Comparison of ENCODE assay signal across 24 mouse cellular contexts in the genomic region with DNA sequence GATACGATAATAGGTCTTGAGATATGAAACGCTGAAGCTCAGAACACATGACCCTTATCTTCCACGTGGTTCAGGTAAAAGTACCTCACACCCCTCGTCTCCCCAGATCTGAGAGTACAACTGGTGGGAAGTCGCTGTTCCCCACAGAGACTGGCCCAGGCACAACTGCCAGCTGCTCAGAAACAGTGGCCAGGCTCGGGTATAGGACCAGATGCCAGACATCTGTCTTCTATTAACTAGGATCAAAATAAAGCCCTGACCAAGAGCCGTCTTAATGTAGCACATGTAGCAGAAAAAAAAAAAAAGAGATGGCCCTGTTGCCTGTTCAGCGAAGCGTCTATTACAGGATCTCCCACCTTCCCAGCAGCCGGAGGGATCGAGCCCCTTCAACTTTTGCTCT. TPM values are rescaled to one million over a fixed set of nuclear protein-coding genes. Genes with fewer than 3 reads are reported as not detected.
DNase-seq lines count a peak whose midpoint lies in the region; TF ChIP-seq lines count a peak whose summit lies in the region.
"Had no signal": no experiment of that assay in that cellular context is flagged by ENCODE, and none has a peak within 500 bp of the region (broad histone marks: within the 10 kb centered on the region; RNA-seq: fewer than 3 reads in every experiment).

No protein-coding gene starts in this region.

- TF ChIP-seq POLR2A in kidney, adult 2 months (IDR thresholded peaks at IDR 0.05; ENCODE audit: low read depth, low read length) = no peak

- no peaks in the 10 kb centered on the region for H3K36me3 ChIP-seq in kidney, adult 2 months (ENCODE audit: control insufficient read depth, insufficient read depth, low read length)
- 0 out of 2 replicates have a peak, but pooled peaks cover 9% of the 10 kb centered on the region for H3K36me3 ChIP-seq in hindbrain, embryonic 10.5 days
- H3K36me3 ChIP-seq: embryonic facial prominence, embryonic 12.5 days; forebrain, embryonic 12.5 days; heart, embryonic 12.5 days; hindbrain, embryonic 12.5 days had no signal

- 69% methylated on average over 11 of the region's 11 CpGs for WGBS in kidney, adult 2 months
- 82% methylated on average over 11 of the region's 11 CpGs for WGBS in hindbrain, embryonic 10.5 days

- no peaks in the 10 kb centered on the region for H3K27me3 ChIP-seq in kidney, adult 2 months (replicated peaks; ENCODE audit: control insufficient read depth, insufficient read depth, low read length)
- H3K27me3 ChIP-seq in hindbrain, embryonic 10.5 days (ENCODE audit: insufficient read depth, poor library complexity, severe bottlenecking) = no peaks in the 10 kb centered on the region
- H3K27me3 ChIP-seq: embryonic facial prominence, embryonic 12.5 days; forebrain, embryonic 12.5 days; heart, embryonic 12.5 days; hindbrain, embryonic 12.5 days had no signal

- H3K4me1 ChIP-seq in kidney, adult 2 months (ENCODE audit: control insufficient read depth, insufficient read depth, low read length) = no peaks in the 10 kb centered on the region
- no peaks in the 10 kb centered on the region for H3K4me1 ChIP-seq in hindbrain, embryonic 10.5 days (replicated peaks)
- H3K4me1 ChIP-seq: embryonic facial prominence, embryonic 12.5 days; forebrain, embryonic 12.5 days; heart, embryonic 12.5 days; hindbrain, embryonic 12.5 days had no signal

- H3K4me3 ChIP-seq in kidney, adult 2 months (ENCODE audit: insufficient read depth, low read depth, low read length) = no peak overlapping the region
- H3K4me3 ChIP-seq in hindbrain, embryonic 10.5 days = no peak overlapping the region
- H3K4me3 ChIP-seq: embryonic facial prominence, embryonic 12.5 days; forebrain, embryonic 12.5 days; heart, embryonic 12.5 days; hindbrain, embryonic 12.5 days had no signal

- no peaks in the 10 kb centered on the region for H3K9me3 ChIP-seq in hindbrain, embryonic 10.5 days
- H3K9me3 ChIP-seq: embryonic facial prominence, embryonic 12.5 days; forebrain, embryonic 12.5 days; heart, embryonic 12.5 days; hindbrain, embryonic 12.5 days had no signal

- intact Hi-C loops in left cerebral cortex, postnatal 10 days (cut with DNase I) = no loop called here

- peak; percentile 17 for DNase-seq in kidney, adult 2 months
- no peak for DNase-seq in kidney, postnatal 10 days
- DNase-seq in MN1 (ENCODE audit: low spot score) (peak; percentile 52), NIH3T3 (ENCODE audit: low read depth) (peak; percentile 41)
- DNase-seq in forelimb bud, embryonic 11.5 days (ENCODE audit: low read depth, low spot score) = peak; percentile 60
- DNase-seq in hindbrain, embryonic 10.5 days (ENCODE audit: low spot score) = no peak
- no peak for DNase-seq in layer of hippocampus, postnatal 25 days (ENCODE audit: extremely low spot score in 1 of 2, low spot score in 1 of 2)
- no peak for DNase-seq in left cerebral cortex, postnatal 10 days (ENCODE audit: extremely low spot score in 1 of 2, low spot score in 2 of 2)
- DNase-seq: adrenal gland, postnatal 14 days; cerebellum, adult 18-20 months; cerebellum, adult 9-11 months; gastrocnemius, postnatal 14 days had no signal

- H3K27ac ChIP-seq in kidney, adult 2 months (ENCODE audit: insufficient read depth, low read depth, low read length) = no peak overlapping the region
- H3K27ac ChIP-seq in hindbrain, embryonic 10.5 days = no peak overlapping the region
- H3K27ac ChIP-seq: embryonic facial prominence, embryonic 12.5 days; forebrain, embryonic 12.5 days; hindbrain, embryonic 12.5 days had no signal

- no peak for TF ChIP-seq CTCF in kidney, adult 2 months (conservative IDR thresholded peaks at IDR 0.05; ENCODE audit: insufficient read depth, insufficient read length, low read depth, low read length)

RNA-seq across cellular contexts. Expression of gene Btf3, which starts 8.2 kb away (rescaled TPM):
- 153 and 173 TPM in 2 replicates for polyA plus RNA-seq in kidney, adult 2 months (2012; rRNA removed)
- polyA plus RNA-seq in hindbrain, embryonic 10.5 days (2016; fragmentation: Nextera tagmentation; extraction: Ambion mirVana) = 664 and 711 TPM in 2 replicates
- total RNA-seq in layer of hippocampus, postnatal 25 days (2021) = 100 to 1,000 TPM; 196 to 221 TPM
- 100 to 1,000 TPM; 219 to 230 TPM for total RNA-seq in left cerebral cortex, postnatal 10 days (2021)

RNA-seq across cellular contexts. Expression of gene Foxd1, which starts 29.0 kb away (rescaled TPM):
- polyA plus RNA-seq in kidney, adult 2 months (2012; rRNA removed) = 0.91 and 1.1 TPM in 2 replicates
- 3.9 TPM in 2 replicates for polyA plus RNA-seq in hindbrain, embryonic 10.5 days (2016; fragmentation: Nextera tagmentation; extraction: Ambion mirVana)
- 1 to 10 TPM in 1 of 2 experiments, under 1 TPM in 1; 0.71 to 1.0 TPM for total RNA-seq in layer of hippocampus, postnatal 25 days (2021)
- 1 to 10 TPM; 1.1 to 1.6 TPM for total RNA-seq in left cerebral cortex, postnatal 10 days (2021)
- polyA plus RNA-seq: heart, embryonic 16.5 days; inflammation-experienced regulatory T-cells, adult 6 months had no signal

RNA-seq across cellular contexts. Expression of gene Gm21976, which starts 45.3 kb away (rescaled TPM):
- not detected in 2 replicates for polyA plus RNA-seq in kidney, adult 2 months (2012; rRNA removed)
- not detected in 2 replicates for polyA plus RNA-seq in hindbrain, embryonic 10.5 days (2016; fragmentation: Nextera tagmentation; extraction: Ambion mirVana)
- total RNA-seq in layer of hippocampus, postnatal 25 days (2021) = not detected
- total RNA-seq in left cerebral cortex, postnatal 10 days (2021) = not detected
- total RNA-seq: adrenal gland, postnatal 14 days; ES-E14; gastrocnemius, adult 18-20 months; gastrocnemius, postnatal 14 days; heart, adult 8-10 months; heart, postnatal 25 days had no signal
- polyA plus RNA-seq: embryonic facial prominence, embryonic 12.5 days; forebrain, embryonic 12.5 days; forebrain, embryonic 16.5 days; heart, embryonic 12.5 days; heart, embryonic 16.5 days; hindbrain, embryonic 12.5 days; hindbrain, embryonic 16.5 days; inflammation-experienced regulatory T-cells, adult 6 months had no signal

Comparison
In these comparisons a context has a peak if more than half of its experiments do, and no peak if none do; other contexts are left out.
1. DNase-seq: peak in kidney, adult 2 months (single experiment), MN1 (single experiment), NIH3T3 (single experiment) and forelimb bud, embryonic 11.5 days (single experiment); none in kidney, postnatal 10 days (single experiment), hindbrain, embryonic 10.5 days (single experiment), layer of hippocampus, postnatal 25 days (0 of 2) and left cerebral cortex, postnatal 10 days (0 of 2).